Mouse (Mus musculus): ENCODE measurements around the gene App. TPM values are rescaled to one million over a fixed set of nuclear protein-coding genes. Genes with fewer than 3 reads are reported as not detected.

Gene App
- polyA plus RNA-seq, 2 experiments = 11.9 to 16.9 TPM

GRCm38 (mm10) chr16:85118916-85119315 lies 54.6 kb downstream of the App start:
- no peak for DNase-seq (ENCODE audit: low read depth in 3 of 3, low spot score in 3 of 3)
- H3K4me1 ChIP-seq (replicated peaks; ENCODE audit: control insufficient read depth in 2 of 2, insufficient read depth in 2 of 2, low read length in 1 of 2) = no peaks in the 10 kb centered on the region
- no peak overlapping the region for H3K4me3 ChIP-seq (ENCODE audit: insufficient read depth in 1 of 2, low read depth in 2 of 2, low read length in 2 of 2)
- H3K27ac ChIP-seq = no peak overlapping the region
- no peaks in the 10 kb centered on the region for H3K27me3 ChIP-seq (ENCODE audit: control insufficient read depth, insufficient read depth, low read length)
- WGBS (ENCODE audit: insufficient replicate concordance) = 73% methylated on average over 6 of the region's 6 CpGs
- no peaks in the 10 kb centered on the region for H3K9me3 ChIP-seq (ENCODE audit: control insufficient read depth, low read length)
- H3K9ac ChIP-seq (replicated peaks) = no peak overlapping the region
- no peaks in the 10 kb centered on the region for H3K36me3 ChIP-seq (replicated peaks; ENCODE audit: control insufficient read depth, insufficient read depth, low read depth)
- TF ChIP-seq CTCF (IDR thresholded peaks at IDR 0.05; ENCODE audit: low read depth) = no peak
- no peak for TF ChIP-seq EP300 (IDR thresholded peaks at IDR 0.05; ENCODE audit: low read depth)
- no peak for ATAC-seq (ENCODE audit: insufficient read depth)
- H3K4me2 ChIP-seq (ENCODE audit: low read depth) = no peak overlapping the region

GRCm38 (mm10) chr16:85117541-85117940 lies 56.0 kb downstream of the App start:
- no peak for TF ChIP-seq CTCF (IDR thresholded peaks at IDR 0.05; ENCODE audit: low read depth)
- TF ChIP-seq EP300 (IDR thresholded peaks at IDR 0.05; ENCODE audit: low read depth) = no peak
- H3K4me1 ChIP-seq (replicated peaks; ENCODE audit: control insufficient read depth in 2 of 2, insufficient read depth in 2 of 2, low read length in 1 of 2) = no peaks in the 10 kb centered on the region
- no peak overlapping the region for H3K27ac ChIP-seq
- 60% methylated on average over 1 of the region's 1 CpGs for WGBS (ENCODE audit: insufficient replicate concordance)
- H3K36me3 ChIP-seq (replicated peaks; ENCODE audit: control insufficient read depth, insufficient read depth, low read depth) = no peaks in the 10 kb centered on the region
- no peak for DNase-seq (ENCODE audit: low read depth in 3 of 3, low spot score in 3 of 3)
- H3K4me2 ChIP-seq (ENCODE audit: low read depth) = no peak overlapping the region
- ATAC-seq (ENCODE audit: insufficient read depth) = no peak
- no peak overlapping the region for H3K9ac ChIP-seq (replicated peaks)
- H3K4me3 ChIP-seq (ENCODE audit: insufficient read depth in 1 of 2, low read depth in 2 of 2, low read length in 2 of 2) = no peak overlapping the region
- H3K9me3 ChIP-seq (ENCODE audit: control insufficient read depth, low read length) = no peaks in the 10 kb centered on the region
- no peaks in the 10 kb centered on the region for H3K27me3 ChIP-seq (ENCODE audit: control insufficient read depth, insufficient read depth, low read length)

- no peaks in the 10 kb centered on the region for H3K36me3 ChIP-seq (replicated peaks; ENCODE audit: control insufficient read depth, insufficient read depth, low read depth)
- no peak for DNase-seq (ENCODE audit: low read depth in 3 of 3, low spot score in 3 of 3)
- 66% methylated on average over 5 of the region's 5 CpGs for WGBS (ENCODE audit: insufficient replicate concordance)
These were observed 57.7 kb downstream of the App start for GRCm38 (mm10) chr16:85115837-85116236.

GRCm38 (mm10) chr16:85114742-85115141 lies 58.8 kb downstream of the App start:
- Histone ChIP-seq H3K36me3 (replicated peaks; ENCODE audit: control insufficient read depth, insufficient read depth, low read depth) (no peaks in the 10 kb centered on the region), H3K4me3 (ENCODE audit: insufficient read depth in 1 of 2, low read depth in 2 of 2, low read length in 2 of 2) (no peak overlapping the region), H3K4me2 (ENCODE audit: low read depth) (no peak overlapping the region), H3K27ac (no peak overlapping the region), H3K9me3 (ENCODE audit: control insufficient read depth, low read length) (no peaks in the 10 kb centered on the region), H3K4me1 (replicated peaks; ENCODE audit: control insufficient read depth in 2 of 2, insufficient read depth in 2 of 2, low read length in 1 of 2) (no peaks in the 10 kb centered on the region), H3K27me3 (ENCODE audit: control insufficient read depth, insufficient read depth, low read length) (no peaks in the 10 kb centered on the region), H3K9ac (replicated peaks) (no peak overlapping the region)
- TF ChIP-seq CTCF (IDR thresholded peaks at IDR 0.05; ENCODE audit: low read depth) (no peak), EP300 (IDR thresholded peaks at IDR 0.05; ENCODE audit: low read depth) (no peak)
- WGBS (ENCODE audit: insufficient replicate concordance) = 80% methylated on average over 1 of the region's 1 CpGs
- DNase-seq (ENCODE audit: low read depth in 3 of 3, low spot score in 3 of 3) = no peak
- no peak for ATAC-seq (ENCODE audit: insufficient read depth)

More at GRCm38 (mm10) chr16:85115837-85116236, 57.7 kb downstream of the App start:
- no peak for TF ChIP-seq CTCF (IDR thresholded peaks at IDR 0.05; ENCODE audit: low read depth)
- no peak for TF ChIP-seq EP300 (IDR thresholded peaks at IDR 0.05; ENCODE audit: low read depth)
- Histone ChIP-seq H3K4me3 (ENCODE audit: insufficient read depth in 1 of 2, low read depth in 2 of 2, low read length in 2 of 2) (no peak overlapping the region), H3K9me3 (ENCODE audit: control insufficient read depth, low read length) (no peaks in the 10 kb centered on the region), H3K27ac (no peak overlapping the region), H3K4me1 (replicated peaks; ENCODE audit: control insufficient read depth in 2 of 2, insufficient read depth in 2 of 2, low read length in 1 of 2) (no peaks in the 10 kb centered on the region), H3K27me3 (ENCODE audit: control insufficient read depth, insufficient read depth, low read length) (no peaks in the 10 kb centered on the region), H3K9ac (replicated peaks) (no peak overlapping the region), H3K4me2 (ENCODE audit: low read depth) (no peak overlapping the region)
- ATAC-seq (ENCODE audit: insufficient read depth) = no peak

GRCm38 (mm10) chr16:85113941-85114340 lies 59.6 kb downstream of the App start:
- WGBS (ENCODE audit: insufficient replicate concordance) = 55% methylated on average over 2 of the region's 2 CpGs
- H3K9me3 ChIP-seq (ENCODE audit: control insufficient read depth, low read length) = no peaks in the 10 kb centered on the region
- H3K27me3 ChIP-seq (ENCODE audit: control insufficient read depth, insufficient read depth, low read length) = no peaks in the 10 kb centered on the region
- H3K4me2 ChIP-seq (ENCODE audit: low read depth) = no peak overlapping the region
- DNase-seq (ENCODE audit: low read depth in 3 of 3, low spot score in 3 of 3) = no peak
- no peak overlapping the region for H3K4me3 ChIP-seq (ENCODE audit: insufficient read depth in 1 of 2, low read depth in 2 of 2, low read length in 2 of 2)
- ATAC-seq (ENCODE audit: insufficient read depth) = no peak
- H3K4me1 ChIP-seq (replicated peaks; ENCODE audit: control insufficient read depth in 2 of 2, insufficient read depth in 2 of 2, low read length in 1 of 2) = no peaks in the 10 kb centered on the region
- H3K27ac ChIP-seq = no peak overlapping the region
- H3K9ac ChIP-seq (replicated peaks) = no peak overlapping the region
- no peak for TF ChIP-seq EP300 (IDR thresholded peaks at IDR 0.05; ENCODE audit: low read depth)
- TF ChIP-seq CTCF (IDR thresholded peaks at IDR 0.05; ENCODE audit: low read depth) = no peak
- no peaks in the 10 kb centered on the region for H3K36me3 ChIP-seq (replicated peaks; ENCODE audit: control insufficient read depth, insufficient read depth, low read depth)
